In the genomic region with DNA sequence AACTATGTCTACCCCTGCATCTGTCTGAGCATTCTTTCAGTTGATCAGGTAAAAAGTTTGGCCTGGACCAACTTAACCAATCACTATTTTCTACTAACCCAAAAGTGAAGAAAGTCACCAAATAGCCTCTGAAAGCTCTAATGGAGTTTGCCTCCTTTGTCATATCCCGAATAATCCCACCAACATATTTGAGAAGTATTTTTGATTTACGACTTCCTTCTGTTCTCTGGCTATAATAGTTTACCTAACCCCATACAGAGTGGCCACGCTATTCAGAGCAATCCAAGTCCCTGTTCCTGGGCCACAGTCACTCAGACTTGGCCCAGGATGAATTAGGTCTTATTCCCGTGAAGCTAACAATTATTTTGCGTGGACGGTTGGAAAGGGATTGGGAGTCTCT, we compare ENCODE assay signal across 30 mouse cellular contexts.
"Had no signal": no experiment of that assay in that cellular context is flagged by ENCODE, and none has a peak within 500 bp of the region (broad histone marks: within the 10 kb centered on the region; RNA-seq: fewer than 3 reads in every experiment).

No protein-coding gene starts in this region.

- H3K4me3 ChIP-seq: limb, embryonic 10.5 days; limb, embryonic 12.5 days; limb, embryonic 13.5 days; limb, embryonic 15.5 days; liver, embryonic 12.5 days; liver, embryonic 13.5 days; liver, embryonic 15.5 days; lung, embryonic 15.5 days; megakaryocyte, embryonic 14.5 days; midbrain, embryonic 10.5 days; midbrain, embryonic 12.5 days; midbrain, embryonic 15.5 days; myocyte; neural tube, embryonic 12.5 days had no signal

- H3K27me3 ChIP-seq: limb, embryonic 12.5 days; limb, embryonic 13.5 days; limb, embryonic 15.5 days; liver, embryonic 12.5 days; liver, embryonic 13.5 days; liver, embryonic 15.5 days; lung, embryonic 15.5 days; megakaryocyte, embryonic 14.5 days; midbrain, embryonic 12.5 days; midbrain, embryonic 15.5 days; neural tube, embryonic 12.5 days had no signal

- H3K27ac ChIP-seq: limb, embryonic 10.5 days; limb, embryonic 12.5 days; limb, embryonic 13.5 days; limb, embryonic 15.5 days; liver, embryonic 12.5 days; liver, embryonic 13.5 days; liver, embryonic 14.5 days; liver, embryonic 15.5 days; lung, embryonic 15.5 days; macrophage; midbrain, embryonic 10.5 days; midbrain, embryonic 12.5 days; midbrain, embryonic 15.5 days; neural tube, embryonic 12.5 days had no signal

- ATAC-seq: liver, embryonic 12.5 days; liver, postnatal 0 days; lung, postnatal 0 days; midbrain, embryonic 15.5 days; midbrain, embryonic 16.5 days had no signal

- H3K4me2 ChIP-seq: limb, embryonic 12.5 days; limb, embryonic 13.5 days; limb, embryonic 15.5 days; liver, embryonic 11.5 days; liver, embryonic 12.5 days; liver, embryonic 13.5 days; liver, embryonic 15.5 days; lung, embryonic 14.5 days; lung, embryonic 15.5 days; midbrain, embryonic 12.5 days; midbrain, embryonic 15.5 days; neural tube, embryonic 12.5 days had no signal

- H3K36me3 ChIP-seq: limb, embryonic 10.5 days; limb, embryonic 12.5 days; limb, embryonic 13.5 days; limb, embryonic 15.5 days; liver, embryonic 12.5 days; liver, embryonic 13.5 days; liver, embryonic 15.5 days; lung, embryonic 15.5 days; midbrain, embryonic 10.5 days; midbrain, embryonic 12.5 days; midbrain, embryonic 15.5 days; neural tube, embryonic 12.5 days had no signal

- H3K9me3 ChIP-seq: limb, embryonic 10.5 days; limb, embryonic 12.5 days; limb, embryonic 13.5 days; limb, embryonic 15.5 days; liver, embryonic 12.5 days; liver, embryonic 13.5 days; liver, embryonic 15.5 days; lung, embryonic 15.5 days; megakaryocyte, embryonic 14.5 days; midbrain, embryonic 10.5 days; midbrain, embryonic 12.5 days; midbrain, embryonic 15.5 days; neural tube, embryonic 12.5 days had no signal

- DNase-seq: left cerebral cortex, postnatal 4 days; liver; liver, embryonic 13.5 days; liver, postnatal 0 days; lung, adult 18-20 months; lung, adult 2 months; lung, embryonic 14.5 days; lung, postnatal 10 days; lung, postnatal 14 days; lung, postnatal 36 days; lung, postnatal 4 days; midbrain, embryonic 14.5 days had no signal

- H3K9ac ChIP-seq: limb, embryonic 12.5 days; limb, embryonic 13.5 days; limb, embryonic 15.5 days; liver, embryonic 12.5 days; liver, embryonic 13.5 days; liver, embryonic 14.5 days; liver, embryonic 15.5 days; liver, postnatal 0 days; lung, embryonic 14.5 days; lung, embryonic 15.5 days; midbrain, embryonic 12.5 days; midbrain, embryonic 15.5 days; neural tube, embryonic 12.5 days had no signal

- H3K4me1 ChIP-seq: limb, embryonic 10.5 days; limb, embryonic 15.5 days; liver, embryonic 12.5 days; liver, embryonic 13.5 days; liver, embryonic 15.5 days; lung, embryonic 15.5 days; midbrain, embryonic 10.5 days; midbrain, embryonic 12.5 days; midbrain, embryonic 15.5 days; neural tube, embryonic 12.5 days had no signal
